8 mouse cellular contexts compared by ENCODE assay signal in the genomic region with DNA sequence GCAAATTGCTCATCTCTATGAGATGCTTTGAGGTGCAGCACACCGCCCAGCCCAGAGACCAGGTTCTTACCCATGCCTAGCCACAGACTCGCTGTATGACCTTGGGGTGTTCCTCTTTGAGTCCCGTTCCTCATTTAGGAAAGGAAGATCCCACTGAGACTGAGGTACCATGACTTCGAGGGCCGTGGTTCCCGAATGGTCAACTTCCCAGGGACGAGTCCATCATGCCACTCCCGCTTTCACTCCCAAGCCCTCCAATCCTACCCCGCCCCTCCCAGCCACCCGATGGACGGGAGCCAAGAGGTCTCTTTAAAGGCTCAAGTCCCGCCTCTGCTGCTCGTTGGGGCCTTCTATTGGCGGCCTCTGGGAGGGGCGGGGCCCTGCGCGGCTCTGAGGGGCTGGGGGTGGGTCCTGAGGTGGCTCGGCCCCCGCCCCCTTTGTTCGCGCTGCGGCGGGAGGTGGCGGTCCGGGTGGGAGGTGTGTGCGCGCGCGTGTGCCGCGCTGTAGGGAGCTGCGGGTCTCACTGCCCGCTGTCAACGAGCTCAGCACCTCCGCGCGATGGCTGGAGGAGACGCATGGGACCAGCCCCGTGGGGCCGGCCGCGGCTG. TPM values are rescaled to one million over a fixed set of nuclear protein-coding genes. Genes with fewer than 3 reads are reported as not detected.
DNase-seq lines count a peak whose midpoint lies in the region; ATAC-seq and TF ChIP-seq lines count a peak whose summit lies in the region.

Kif21b (plus strand) TSS at position 439 of the 608 bp plus-strand sequence.

- peak within 1 kb of the TSS; percentile 91 for H3K27ac ChIP-seq in forebrain, embryonic 12.5 days
- peak within 1 kb of the TSS; percentile 7; the same call in 1 of the 2 replicates for H3K27ac ChIP-seq in heart, postnatal 0 days (ENCODE audit: low read depth)
- no peak within 1 kb of the TSS for H3K27ac ChIP-seq in liver, embryonic 14.5 days
- peak within 1 kb of the TSS; percentile 63; the same call in 1 of the 2 replicates for H3K27ac ChIP-seq in neural tube, embryonic 11.5 days (ENCODE audit: low read depth, low read length)
- H3K27ac ChIP-seq in stomach, embryonic 16.5 days (ENCODE audit: low read length): peak within 1 kb of the TSS; percentile 34; the same call in 1 of the 2 replicates

- peak within 1 kb of the TSS; percentile 81 for H3ac ChIP-seq in C2C12 (ENCODE audit: control insufficient read depth, insufficient read length, low read depth)

- peak within 1 kb of the TSS; percentile 18 for H3K4me3 ChIP-seq in C2C12 (ENCODE audit: insufficient read depth, poor library complexity, severe bottlenecking)
- H3K4me3 ChIP-seq in forebrain, embryonic 12.5 days (replicated peaks): peak within 1 kb of the TSS; percentile 76
- H3K4me3 ChIP-seq in heart, postnatal 0 days (ENCODE audit: low read depth, low read length): peak within 1 kb of the TSS; percentile 68
- H3K4me3 ChIP-seq in liver, embryonic 14.5 days (ENCODE audit: insufficient read depth in 1 of 2, low read depth in 2 of 2, low read length in 2 of 2): peak within 1 kb of the TSS; percentile 52 to 75
- H3K4me3 ChIP-seq in neural tube, embryonic 11.5 days (ENCODE audit: low read depth, low read length): peak within 1 kb of the TSS; percentile 72
- peak within 1 kb of the TSS; percentile 87 for H3K4me3 ChIP-seq in stomach, embryonic 16.5 days (replicated peaks; ENCODE audit: low read length)

- WGBS in forebrain, embryonic 12.5 days: 2% methylated on average over 34 of the region's 42 CpGs
- WGBS in heart, postnatal 0 days: 1% methylated on average over 42 of the region's 42 CpGs
- WGBS in liver, embryonic 14.5 days (ENCODE audit: insufficient replicate concordance): under 1% methylated on average over 42 of the region's 42 CpGs
- WGBS in neural tube, embryonic 11.5 days: 1% methylated on average over 39 of the region's 42 CpGs
- WGBS in stomach, embryonic 16.5 days: 2% methylated on average over 42 of the region's 42 CpGs

- no peaks in the 10 kb centered on the region for H3K79me2 ChIP-seq in C2C12 (ENCODE audit: control insufficient read depth, insufficient read depth)

- peak; percentile 91 for ATAC-seq in forebrain, embryonic 12.5 days (ENCODE audit: low FRiP score)
- peak; percentile 87 for ATAC-seq in heart, postnatal 0 days (ENCODE audit: insufficient read depth, low read depth)
- peak; percentile 82 for ATAC-seq in liver, embryonic 14.5 days (ENCODE audit: insufficient read depth)
- peak; percentile 93 for ATAC-seq in neural tube, embryonic 11.5 days (ENCODE audit: insufficient read depth, low FRiP score, low TSS enrichment)
- ATAC-seq in stomach, embryonic 16.5 days (ENCODE audit: insufficient read depth, low FRiP score): peak; percentile 91

- H3K9ac ChIP-seq in forebrain, embryonic 12.5 days: peak within 1 kb of the TSS; percentile 83
- peak within 1 kb of the TSS; percentile 58; the same call in 1 of the 2 replicates for H3K9ac ChIP-seq in heart, postnatal 0 days (replicated peaks; ENCODE audit: low read depth, low read length)
- peak within 1 kb of the TSS; percentile 71 for H3K9ac ChIP-seq in liver, embryonic 14.5 days (replicated peaks)
- peak within 1 kb of the TSS; percentile 82 for H3K9ac ChIP-seq in neural tube, embryonic 11.5 days (ENCODE audit: low read length)
- H3K9ac ChIP-seq in stomach, embryonic 16.5 days (ENCODE audit: low read length): peak within 1 kb of the TSS; percentile 89

- DNase-seq in brain, embryonic 18.5 days (ENCODE audit: low read depth, low spot score): peak; percentile 91
- peak; percentile 85 for DNase-seq in heart, postnatal 0 days (ENCODE audit: low spot score)
- DNase-seq in kidney, postnatal 36 days: peak; percentile 84 to 87
- DNase-seq in liver, embryonic 14.5 days (ENCODE audit: low read depth in 3 of 3, low spot score in 3 of 3): peak; percentile 62 to 71 (median 68)
- peak; percentile 96 for DNase-seq in neural tube, embryonic 11.5 days (ENCODE audit: low spot score)

- no peaks in the 10 kb centered on the region for H3K27me3 ChIP-seq in C2C12 (ENCODE audit: control insufficient read depth, insufficient read depth, insufficient read length)
- peaks cover 13% of the 10 kb centered on the region; the same call in 1 of the 2 replicates for H3K27me3 ChIP-seq in forebrain, embryonic 12.5 days
- H3K27me3 ChIP-seq in heart, postnatal 0 days (ENCODE audit: control insufficient read depth, insufficient read depth, low read length): peaks cover 15% of the 10 kb centered on the region
- H3K27me3 ChIP-seq in liver, embryonic 14.5 days (ENCODE audit: control insufficient read depth, insufficient read depth, low read length): no peaks in the 10 kb centered on the region; the same call in 1 of the 2 replicates
- H3K27me3 ChIP-seq in neural tube, embryonic 11.5 days (ENCODE audit: control insufficient read depth, insufficient read depth, low read length): no peaks in the 10 kb centered on the region
- no peaks in the 10 kb centered on the region for H3K27me3 ChIP-seq in stomach, embryonic 16.5 days (ENCODE audit: control insufficient read depth, insufficient read depth, low read length)

- H3K79me3 ChIP-seq in C2C12 (ENCODE audit: low read depth): no peaks in the 10 kb centered on the region

- peak within 1 kb of the TSS; percentile 80 for H3K4me2 ChIP-seq in forebrain, embryonic 12.5 days
- peak within 1 kb of the TSS; percentile 99 for H3K4me2 ChIP-seq in heart, postnatal 0 days (ENCODE audit: low read depth, low read length)
- peak within 1 kb of the TSS; percentile 99 for H3K4me2 ChIP-seq in liver, embryonic 14.5 days (ENCODE audit: low read depth)
- H3K4me2 ChIP-seq in neural tube, embryonic 11.5 days (ENCODE audit: low read depth): peak within 1 kb of the TSS; percentile 74
- H3K4me2 ChIP-seq in stomach, embryonic 16.5 days (ENCODE audit: low read depth, low read length): peak within 1 kb of the TSS; percentile 100

- TF ChIP-seq EP300 in heart, postnatal 0 days (IDR thresholded peaks at IDR 0.05; ENCODE audit: low read depth): no peak
- TF ChIP-seq EP300 in liver, embryonic 14.5 days (IDR thresholded peaks at IDR 0.05; ENCODE audit: low read depth): no peak

- H3K9me3 ChIP-seq in forebrain, embryonic 12.5 days: no peaks in the 10 kb centered on the region
- H3K9me3 ChIP-seq in heart, postnatal 0 days (replicated peaks; ENCODE audit: control insufficient read depth, low read length): no peaks in the 10 kb centered on the region
- H3K9me3 ChIP-seq in liver, embryonic 14.5 days (ENCODE audit: control insufficient read depth, low read length): no peaks in the 10 kb centered on the region
- no peaks in the 10 kb centered on the region for H3K9me3 ChIP-seq in neural tube, embryonic 11.5 days (ENCODE audit: control insufficient read depth, low read length)
- H3K9me3 ChIP-seq in stomach, embryonic 16.5 days (replicated peaks; ENCODE audit: control insufficient read depth, low read length): no peaks in the 10 kb centered on the region

- H3K4me1 ChIP-seq in forebrain, embryonic 12.5 days: peaks cover 55% of the 10 kb centered on the region
- peaks cover 33% of the 10 kb centered on the region for H3K4me1 ChIP-seq in heart, postnatal 0 days (ENCODE audit: control insufficient read depth, insufficient read depth)
- peaks cover 21 to 52% of the 10 kb centered on the region in 2 experiments for H3K4me1 ChIP-seq in liver, embryonic 14.5 days (replicated peaks; ENCODE audit: control insufficient read depth in 2 of 2, insufficient read depth in 2 of 2, low read length in 1 of 2)
- peaks cover 38% of the 10 kb centered on the region for H3K4me1 ChIP-seq in neural tube, embryonic 11.5 days (ENCODE audit: control insufficient read depth, insufficient read depth, low read length)
- peaks cover 79% of the 10 kb centered on the region for H3K4me1 ChIP-seq in stomach, embryonic 16.5 days (ENCODE audit: control insufficient read depth, insufficient read depth, low read length)

- H3K36me3 ChIP-seq in C2C12 (ENCODE audit: control insufficient read depth, insufficient read depth): no peaks in the 10 kb centered on the region
- H3K36me3 ChIP-seq in forebrain, embryonic 12.5 days (replicated peaks): no peaks in the 10 kb centered on the region
- H3K36me3 ChIP-seq in heart, postnatal 0 days (replicated peaks; ENCODE audit: control insufficient read depth, insufficient read depth, low read length): no peaks in the 10 kb centered on the region
- no peaks in the 10 kb centered on the region for H3K36me3 ChIP-seq in liver, embryonic 14.5 days (replicated peaks; ENCODE audit: control insufficient read depth, insufficient read depth, low read depth)
- H3K36me3 ChIP-seq in neural tube, embryonic 11.5 days (ENCODE audit: control insufficient read depth, insufficient read depth, low read length): no peaks in the 10 kb centered on the region
- H3K36me3 ChIP-seq in stomach, embryonic 16.5 days (ENCODE audit: control insufficient read depth, insufficient read depth, low read length): no peaks in the 10 kb centered on the region

- TF ChIP-seq CTCF in C2C12 (IDR thresholded peaks at IDR 0.05; ENCODE audit: control insufficient read depth, insufficient read depth, insufficient read length): no peak
- no peak for TF ChIP-seq CTCF in heart, postnatal 0 days (IDR thresholded peaks at IDR 0.05; ENCODE audit: low read depth)
- no peak for TF ChIP-seq CTCF in liver, embryonic 14.5 days (IDR thresholded peaks at IDR 0.05; ENCODE audit: low read depth)

TF ChIP-seq in C2C12, 6 proteins besides CTCF, POLR2A, EP300 and RAD21:
- no peak for TF ChIP-seq MYOD1 (IDR thresholded peaks at IDR 0.05; ENCODE audit: control insufficient read depth, insufficient read length, low read depth)
- no peak for TF ChIP-seq FOSL1 (IDR thresholded peaks at IDR 0.05; ENCODE audit: insufficient read depth, low read length, poor library complexity, severe bottlenecking)
- no peak for TF ChIP-seq CEBPB (IDR thresholded peaks at IDR 0.05; ENCODE audit: low read depth)
- TF ChIP-seq MAX (IDR thresholded peaks at IDR 0.05): no peak
- TF ChIP-seq USF1 (IDR thresholded peaks at IDR 0.05; ENCODE audit: low read depth): no peak
- TF ChIP-seq MYOG (IDR thresholded peaks at IDR 0.05; ENCODE audit: control insufficient read depth, extremely low read depth, insufficient read length): no peak

RNA-seq across cellular contexts. Expression of gene Kif21b, which starts in this region (rescaled TPM):
- 0.66 TPM for polyA plus RNA-seq in C2C12 (2012; fragmentation: generic; extraction: Trizol)
- 45.7 and 47.7 TPM in 2 replicates for polyA plus RNA-seq in forebrain, embryonic 12.5 days (2016; fragmentation: Nextera tagmentation; extraction: Ambion mirVana)
- 0.38 and 2.8 TPM in 2 replicates for total RNA-seq in heart, postnatal 0 days (2014; rRNA removed; ENCODE audit: low replicate concordance)
- polyA plus RNA-seq in heart, postnatal 0 days (2015; fragmentation: Nextera tagmentation; extraction: Ambion mirVana): 0.18 and 0.26 TPM in 2 replicates
- 1.8 and 2.2 TPM in 2 replicates for polyA plus RNA-seq in liver, embryonic 14.5 days (2012; rRNA removed)
- 1.0 and 1.2 TPM in 2 replicates for polyA plus RNA-seq in liver, embryonic 14.5 days (2014; fragmentation: Nextera tagmentation; extraction: Ambion mirVana)
- polyA plus RNA-seq in neural tube, embryonic 11.5 days (2014; fragmentation: Nextera tagmentation; extraction: Ambion mirVana): 14.3 and 17.0 TPM in 2 replicates
- polyA plus RNA-seq in stomach, embryonic 16.5 days (2015; fragmentation: Nextera tagmentation; extraction: Ambion mirVana): 2.2 and 2.3 TPM in 2 replicates

Comparison
In these comparisons a context has a peak if more than half of its experiments do, and no peak if none do; other contexts are left out.
1. H3K4me3 ChIP-seq: peak in every context shown above with its lines; median percentile 87 in stomach, embryonic 16.5 days; 76 in forebrain, embryonic 12.5 days; 72 in neural tube, embryonic 11.5 days; 68 in heart, postnatal 0 days; 64 in liver, embryonic 14.5 days; 18 in C2C12.